Mouse (Mus musculus) embryonic facial prominence, embryonic 14.5 days (tissue): ENCODE measurements at regions not wholly inside any gene's neighbourhood (a gene's known extent, or its start where the extent isn't known, plus 50 kb on each side); places are given as distances from the start of the nearest gene placed in this dataset.

Experiments used
- ATAC-seq: fragments of 200-750 bp; cut with Nextera tagmentation; 2 replicates; pipeline ENCODE4 v1.8.0; 2017; ENCODE audit warnings: low read depth, moderate number of reproducible peaks, moderate TSS enrichment
- DNase-seq: peaks from one replicate; pipeline ENCODE4 v3.0.0-alpha.2; 2015; ENCODE audit warnings: low spot score
- H3K27ac ChIP-seq: fragments of 300-500 bp; sonication (generic); replicated peaks from 2 replicates; pipeline ENCODE4 v1.5.1; 2014; ENCODE audit warnings: low read depth, mild to moderate bottlenecking, low read length, moderate library complexity
- H3K27me3 ChIP-seq: fragments of 300-500 bp; sonication (generic); replicated peaks from 2 replicates; pipeline ENCODE4 v1.6.1; 2014; ENCODE audit warnings: low read length; ENCODE audit not compliant: control insufficient read depth, insufficient read depth
- H3K36me3 ChIP-seq: fragments of 300-500 bp; sonication (generic); 2 replicates; pipeline ENCODE4 v1.6.1; 2014; ENCODE audit warnings: low read length, mixed read lengths; ENCODE audit not compliant: control insufficient read depth, insufficient read depth
- H3K4me1 ChIP-seq: fragments of 300-500 bp; sonication (generic); 2 replicates; pipeline ENCODE4 v1.6.1; 2014; ENCODE audit warnings: antibody characterized with exemption, low read length; ENCODE audit not compliant: control insufficient read depth, insufficient read depth
- H3K4me2 ChIP-seq: fragments of 300-500 bp; sonication (generic); 2 replicates; pipeline ENCODE4 v1.6.1; 2014; ENCODE audit warnings: low read depth, mild to moderate bottlenecking, low read length, moderate library complexity, mixed read lengths
- H3K4me3 ChIP-seq: fragments of 300-500 bp; sonication (generic); 2 replicates; pipeline ENCODE4 v1.5.1; 2014; ENCODE audit warnings: low read depth, mild to moderate bottlenecking, low read length
- H3K9ac ChIP-seq: fragments of 300-500 bp; sonication (generic); 2 replicates; pipeline ENCODE4 v1.6.1; 2014; ENCODE audit warnings: low read depth, mild to moderate bottlenecking, low read length, moderate library complexity, mixed read lengths
- H3K9me3 ChIP-seq: fragments of 300-500 bp; sonication (generic); 2 replicates; pipeline ENCODE4 v1.6.1; 2016; ENCODE audit warnings: low read length; ENCODE audit not compliant: control insufficient read depth
- WGBS: fragments of 180-500 bp; shearing (Covaris S2); extraction: QIAGEN DNeasy Blood & Tissue Kit; methylation state at CpG from one replicate; pipeline ENCODE4 v1.1.7; 2014; 5-methylcytosine and 5-hydroxymethylcytosine counted together

- ATAC-seq: peak; percentile 83
- Histone ChIP-seq H3K4me1 (peaks cover 12% of the 10 kb centered on the region; the same call in 1 of the 2 replicates), H3K9ac (no peak overlapping the region), H3K27ac (0 out of 2 replicates have a peak overlapping the region, but pooled peaks have one; percentile 39), H3K36me3 (no peaks in the 10 kb centered on the region), H3K9me3 (no peaks in the 10 kb centered on the region), H3K4me2 (no peak overlapping the region), H3K4me3 (no peak overlapping the region), H3K27me3 (no peaks in the 10 kb centered on the region)
- DNase-seq: peak; percentile 84
- 32% methylated on average over 6 of the region's 6 CpGs for WGBS
Measured at GRCm38 (mm10) chr1:12285551-12285950, 871.6 kb downstream of the A830018L16Rik start.

- H3K27me3 ChIP-seq: no peaks in the 10 kb centered on the region
- peak; percentile 44; the same call in 1 of the 2 replicates for ATAC-seq
- H3K9me3 ChIP-seq: no peaks in the 10 kb centered on the region
- H3K36me3 ChIP-seq: no peaks in the 10 kb centered on the region
- no peak overlapping the region for H3K27ac ChIP-seq
- H3K4me3 ChIP-seq: no peak overlapping the region
- peak; percentile 62 for DNase-seq
- WGBS: 55% methylated on average over 3 of the region's 3 CpGs
- no peak overlapping the region for H3K9ac ChIP-seq
- H3K4me2 ChIP-seq: no peak overlapping the region
- H3K4me1 ChIP-seq: peaks cover 12% of the 10 kb centered on the region; the same call in 1 of the 2 replicates
Measured at GRCm38 (mm10) chr1:12286026-12286425, 872.1 kb downstream of the A830018L16Rik start.

GRCm38 (mm10) chr1:12288521-12288920 lies 874.6 kb downstream of the A830018L16Rik start:
- Histone ChIP-seq H3K27me3 (no peaks in the 10 kb centered on the region), H3K9ac (no peak overlapping the region), H3K9me3 (no peaks in the 10 kb centered on the region), H3K27ac (no peak overlapping the region), H3K4me1 (peaks cover 27% of the 10 kb centered on the region), H3K4me2 (no peak overlapping the region), H3K36me3 (no peaks in the 10 kb centered on the region), H3K4me3 (no peak overlapping the region)
- ATAC-seq: no peak
- DNase-seq: no peak
- 83% methylated on average over 3 of the region's 3 CpGs for WGBS

- 57% methylated on average over 1 of the region's 1 CpGs for WGBS
- Histone ChIP-seq H3K4me2 (no peak overlapping the region), H3K9me3 (no peaks in the 10 kb centered on the region), H3K9ac (no peak overlapping the region), H3K27ac (peak overlapping the region; percentile 33), H3K4me3 (no peak overlapping the region), H3K27me3 (no peaks in the 10 kb centered on the region), H3K36me3 (no peaks in the 10 kb centered on the region), H3K4me1 (peaks cover 15% of the 10 kb centered on the region)
- ATAC-seq (0 out of 2 replicates have a peak, but pooled peaks have one; percentile 21), DNase-seq (peak; percentile 58)
Measured at GRCm38 (mm10) chr1:12291787-12292186, 877.9 kb downstream of the A830018L16Rik start.

GRCm38 (mm10) chr1:12318029-12318428 lies 904.1 kb downstream of the A830018L16Rik start:
- no peaks in the 10 kb centered on the region for H3K27me3 ChIP-seq
- no peak overlapping the region for H3K4me2 ChIP-seq
- WGBS: 86% methylated on average over 2 of the region's 2 CpGs
- no peak overlapping the region for H3K9ac ChIP-seq
- no peaks in the 10 kb centered on the region for H3K4me1 ChIP-seq
- H3K4me3 ChIP-seq: no peak overlapping the region
- no peak for DNase-seq
- no peaks in the 10 kb centered on the region for H3K36me3 ChIP-seq
- no peaks in the 10 kb centered on the region for H3K9me3 ChIP-seq
- ATAC-seq: no peak
- H3K27ac ChIP-seq: no peak overlapping the region

GRCm38 (mm10) chr1:12334186-12334585 lies 920.3 kb downstream of the A830018L16Rik start:
- Histone ChIP-seq H3K36me3 (no peaks in the 10 kb centered on the region), H3K4me2 (no peak overlapping the region), H3K4me3 (no peak overlapping the region), H3K27ac (no peak overlapping the region), H3K4me1 (no peaks in the 10 kb centered on the region), H3K9ac (no peak overlapping the region), H3K9me3 (no peaks in the 10 kb centered on the region), H3K27me3 (no peaks in the 10 kb centered on the region)
- DNase-seq (no peak), ATAC-seq (no peak)
- WGBS: 85% methylated on average over 4 of the region's 4 CpGs

GRCm38 (mm10) chr1:12344726-12345438 lies 931.0 kb downstream of the A830018L16Rik start:
- Histone ChIP-seq H3K4me3 (no peak overlapping the region), H3K9me3 (peaks cover 6% of the 10 kb centered on the region; the same call in 1 of the 2 replicates), H3K27me3 (no peaks in the 10 kb centered on the region), H3K4me2 (no peak overlapping the region), H3K9ac (no peak overlapping the region), H3K36me3 (no peaks in the 10 kb centered on the region), H3K27ac (no peak overlapping the region), H3K4me1 (no peaks in the 10 kb centered on the region)
- WGBS: 87% methylated on average over 10 of the region's 10 CpGs
- DNase-seq (no peak), ATAC-seq (no peak)

- 70% methylated on average over 3 of the region's 3 CpGs for WGBS
- Histone ChIP-seq H3K4me2 (no peak overlapping the region), H3K9me3 (peaks cover 6% of the 10 kb centered on the region; the same call in 1 of the 2 replicates), H3K36me3 (no peaks in the 10 kb centered on the region), H3K9ac (no peak overlapping the region), H3K4me3 (no peak overlapping the region), H3K27ac (no peak overlapping the region), H3K27me3 (no peaks in the 10 kb centered on the region), H3K4me1 (no peaks in the 10 kb centered on the region)
- no peak for ATAC-seq
- DNase-seq: peak; percentile 77
Measured at GRCm38 (mm10) chr1:12345439-12345819, 931.5 kb downstream of the A830018L16Rik start.

GRCm38 (mm10) chr1:12354531-12354930 lies 940.6 kb downstream of the A830018L16Rik start:
- H3K4me3 ChIP-seq: no peak overlapping the region

More at GRCm38 (mm10) chr1:12354531-12354930, 940.6 kb downstream of the A830018L16Rik start:
- H3K4me1 ChIP-seq: no peaks in the 10 kb centered on the region
- H3K9me3 ChIP-seq: no peaks in the 10 kb centered on the region
- no peaks in the 10 kb centered on the region for H3K36me3 ChIP-seq
- no peak overlapping the region for H3K9ac ChIP-seq
- no peak for ATAC-seq
- H3K4me2 ChIP-seq: no peak overlapping the region
- DNase-seq: no peak
- H3K27me3 ChIP-seq: no peaks in the 10 kb centered on the region
- no peak overlapping the region for H3K27ac ChIP-seq
